Mouse (Mus musculus) small intestine, adult 2 months (tissue): ENCODE data around the gene Mcee.

ENCODE experiments used
- CTCF ChIP-seq: fragments of 200-500 bp; IDR thresholded peaks from 2 replicates; pipeline ENCODE4 v1.5.1; 2012; ENCODE audit warnings: low read depth, mild to moderate bottlenecking, control low read depth, inconsistent platforms, low read length, moderate library complexity, mixed read lengths; ENCODE audit not compliant: insufficient replicate concordance, insufficient read length; ENCODE audit errors: extremely low read depth
- POLR2A ChIP-seq: fragments of 200-500 bp; IDR thresholded peaks from 2 replicates; pipeline ENCODE4 v1.6.1; 2012; ENCODE audit warnings: low read depth, mild to moderate bottlenecking, control low read depth, inconsistent platforms, low read length, moderate library complexity

- TF ChIP-seq POLR2A (no peak), CTCF (no peak)
Observed at GRCm38 (mm10) chr7:64450631-64451030, 58.2 kb downstream of the Mcee start.
